Mouse (Mus musculus) forebrain, embryonic 13.5 days (tissue): ENCODE results near the gene C1rl. TPM values are rescaled to one million over a fixed set of nuclear protein-coding genes. Genes with fewer than 3 reads are reported as not detected.
"Not testable (repeated sequence)": the region's sequence is repeated elsewhere in the genome, so short reads cannot be mapped to it uniquely, and the experiment has no call there.

Experiments used
- ATAC-seq: fragments of 200-750 bp; cut with Nextera tagmentation; 2 replicates; pipeline ENCODE4 v1.8.0; 2017
- H3K27ac ChIP-seq: fragments of 300-500 bp; sonication (generic); 2 replicates; pipeline ENCODE4 v1.5.1; 2015; ENCODE audit warnings: inconsistent platforms, mild to moderate bottlenecking, moderate library complexity
- H3K27me3 ChIP-seq: fragments of 300-500 bp; sonication (generic); 2 replicates; pipeline ENCODE4 v1.6.1; 2015; ENCODE audit warnings: mild to moderate bottlenecking, inconsistent platforms
- H3K36me3 ChIP-seq: fragments of 300-500 bp; sonication (generic); 2 replicates; pipeline ENCODE4 v1.6.1; 2015; ENCODE audit warnings: mild to moderate bottlenecking, inconsistent platforms; ENCODE audit not compliant: poor library complexity, severe bottlenecking
- H3K4me1 ChIP-seq: fragments of 300-500 bp; sonication (generic); 2 replicates; pipeline ENCODE4 v1.6.1; 2015; ENCODE audit warnings: inconsistent platforms
- H3K4me2 ChIP-seq: fragments of 300-500 bp; sonication (generic); 2 replicates; pipeline ENCODE4 v1.6.1; 2015; ENCODE audit warnings: inconsistent platforms, mild to moderate bottlenecking, moderate library complexity
- H3K4me3 ChIP-seq: fragments of 300-500 bp; sonication (generic); 2 replicates; pipeline ENCODE4 v1.5.1; 2015; ENCODE audit warnings: mild to moderate bottlenecking, inconsistent platforms
- H3K9ac ChIP-seq: fragments of 300-500 bp; sonication (generic); 2 replicates; pipeline ENCODE4 v1.6.1; 2015; ENCODE audit warnings: mild to moderate bottlenecking, inconsistent platforms
- H3K9me3 ChIP-seq: fragments of 300-500 bp; sonication (generic); replicated peaks from 2 replicates; pipeline ENCODE4 v1.6.1; 2016; ENCODE audit warnings: inconsistent platforms
- WGBS: fragments of 180-500 bp; shearing (Covaris S2); methylation state at CpG from one replicate; pipeline ENCODE4 v1.1.7; 2015; 5-methylcytosine and 5-hydroxymethylcytosine counted together
- polyA plus RNA-seq: library from polyadenylated mRNA; unstranded; fragments of >200 nt; fragmentation: Nextera tagmentation; extraction: Ambion mirVana; gene quantifications from 2 replicates; pipeline ENCODE4 v1.2.1, GENCODE M21; 2015

The C1rl gene
- polyA plus RNA-seq, 1 experiment from 2014 or later, result 0.09 TPM

GRCm38 (mm10) chr6:124475335-124476075 is 17.4 kb upstream of the C1rl start:
- not testable (repeated sequence) for H3K27me3 ChIP-seq, H3K27ac ChIP-seq, H3K4me2 ChIP-seq, H3K4me1 ChIP-seq, H3K36me3 ChIP-seq, H3K9ac ChIP-seq, H3K4me3 ChIP-seq, H3K9me3 ChIP-seq, ATAC-seq
- 93% methylated on average over 8 of the region's 11 CpGs for WGBS

- H3K9me3 ChIP-seq, result no peaks in the 10 kb centered on the region
- H3K4me3 ChIP-seq, result no peak overlapping the region
- 69% methylated on average over 7 of the region's 7 CpGs for WGBS
- no peaks in the 10 kb centered on the region for H3K27me3 ChIP-seq
- ATAC-seq, result no peak
- no peak overlapping the region for H3K9ac ChIP-seq
- no peaks in the 10 kb centered on the region for H3K4me1 ChIP-seq
- no peak overlapping the region for H3K27ac ChIP-seq
- no peaks in the 10 kb centered on the region for H3K36me3 ChIP-seq
- no peak overlapping the region for H3K4me2 ChIP-seq
These were observed 16.7 kb upstream of the C1rl start for GRCm38 (mm10) chr6:124476216-124476615.

GRCm38 (mm10) chr6:124476796-124477195 is 16.1 kb upstream of the C1rl start:
- Histone ChIP-seq H3K9ac (no peak overlapping the region), H3K9me3 (no peaks in the 10 kb centered on the region), H3K36me3 (no peaks in the 10 kb centered on the region), H3K4me2 (no peak overlapping the region), H3K4me1 (no peaks in the 10 kb centered on the region), H3K27me3 (no peaks in the 10 kb centered on the region), H3K4me3 (no peak overlapping the region), H3K27ac (no peak overlapping the region)
- ATAC-seq, result no peak
- 86% methylated on average over 11 of the region's 11 CpGs for WGBS

- no peak for ATAC-seq
- WGBS, result 69% methylated on average over 5 of the region's 5 CpGs
These were observed 15.7 kb upstream of the C1rl start for GRCm38 (mm10) chr6:124477221-124477655.

GRCm38 (mm10) chr6:124477922-124478651 is 14.8 kb upstream of the C1rl start:
- no peaks in the 10 kb centered on the region for H3K27me3 ChIP-seq

More at GRCm38 (mm10) chr6:124477221-124477655, 15.7 kb upstream of the C1rl start:
- no peak overlapping the region for H3K9ac ChIP-seq
- no peaks in the 10 kb centered on the region for H3K4me1 ChIP-seq
- H3K9me3 ChIP-seq, result no peaks in the 10 kb centered on the region
- H3K36me3 ChIP-seq, result no peaks in the 10 kb centered on the region
- H3K27ac ChIP-seq, result no peak overlapping the region
- H3K27me3 ChIP-seq, result no peaks in the 10 kb centered on the region
- no peak overlapping the region for H3K4me2 ChIP-seq
- no peak overlapping the region for H3K4me3 ChIP-seq

GRCm38 (mm10) chr6:124478874-124479572 is 13.9 kb upstream of the C1rl start:
- Histone ChIP-seq H3K36me3 (no peaks in the 10 kb centered on the region), H3K4me2 (no peak overlapping the region), H3K27me3 (no peaks in the 10 kb centered on the region), H3K27ac (no peak overlapping the region), H3K9ac (no peak overlapping the region), H3K9me3 (no peaks in the 10 kb centered on the region), H3K4me1 (no peaks in the 10 kb centered on the region), H3K4me3 (no peak overlapping the region)
- no peak for ATAC-seq
- WGBS, result 93% methylated on average over 3 of the region's 3 CpGs

More at GRCm38 (mm10) chr6:124477922-124478651, 14.8 kb upstream of the C1rl start:
- ATAC-seq, result no peak
- H3K4me1 ChIP-seq, result no peaks in the 10 kb centered on the region
- no peaks in the 10 kb centered on the region for H3K36me3 ChIP-seq
- WGBS, result 80% methylated on average over 17 of the region's 17 CpGs
- H3K4me3 ChIP-seq, result no peak overlapping the region
- no peak overlapping the region for H3K9ac ChIP-seq
- no peaks in the 10 kb centered on the region for H3K9me3 ChIP-seq
- no peak overlapping the region for H3K27ac ChIP-seq
- H3K4me2 ChIP-seq, result no peak overlapping the region

- Histone ChIP-seq H3K9me3 (no peaks in the 10 kb centered on the region), H3K4me2 (no peak overlapping the region), H3K4me3 (no peak overlapping the region), H3K36me3 (no peaks in the 10 kb centered on the region), H3K9ac (no peak overlapping the region), H3K27me3 (no peaks in the 10 kb centered on the region), H3K27ac (no peak overlapping the region), H3K4me1 (no peaks in the 10 kb centered on the region)
- 0 out of 2 replicates have a peak, but pooled peaks have one; percentile 26 for ATAC-seq
- 89% methylated on average over 3 of the region's 3 CpGs for WGBS
These were observed 13.4 kb upstream of the C1rl start for GRCm38 (mm10) chr6:124479573-124479930.

GRCm38 (mm10) chr6:124480295-124480694 is 12.6 kb upstream of the C1rl start:
- Histone ChIP-seq H3K27ac (no peak overlapping the region), H3K27me3 (no peaks in the 10 kb centered on the region), H3K9me3 (no peaks in the 10 kb centered on the region), H3K36me3 (no peaks in the 10 kb centered on the region), H3K9ac (no peak overlapping the region), H3K4me3 (no peak overlapping the region), H3K4me1 (no peaks in the 10 kb centered on the region), H3K4me2 (no peak overlapping the region)
- WGBS, result 56% methylated on average over 4 of the region's 4 CpGs
- no peak for ATAC-seq

- Histone ChIP-seq H3K9me3 (no peaks in the 10 kb centered on the region), H3K27me3 (no peaks in the 10 kb centered on the region), H3K36me3 (no peaks in the 10 kb centered on the region), H3K4me1 (no peaks in the 10 kb centered on the region), H3K4me3 (no peak overlapping the region), H3K9ac (no peak overlapping the region), H3K27ac (no peak overlapping the region), H3K4me2 (no peak overlapping the region)
- no peak for ATAC-seq
- WGBS, result 20% methylated on average over 6 of the region's 6 CpGs
These were observed 11.3 kb upstream of the C1rl start for GRCm38 (mm10) chr6:124481571-124481970.

GRCm38 (mm10) chr6:124483831-124484230 is 9.1 kb upstream of the C1rl start:
- WGBS, result 80% methylated on average over 3 of the region's 3 CpGs
- not testable (repeated sequence) for H3K27me3 ChIP-seq

GRCm38 (mm10) chr6:124484851-124485250 is 8.1 kb upstream of the C1rl start:
- Histone ChIP-seq H3K4me3 (no peak overlapping the region), H3K27me3 (no peaks in the 10 kb centered on the region), H3K4me2 (peak overlapping the region; percentile 53; the same call in 1 of the 2 replicates), H3K27ac (no peak overlapping the region), H3K9me3 (no peaks in the 10 kb centered on the region), H3K9ac (no peak overlapping the region), H3K36me3 (no peaks in the 10 kb centered on the region), H3K4me1 (no peaks in the 10 kb centered on the region)
- WGBS, result 90% methylated on average over 7 of the region's 7 CpGs
- no peak for ATAC-seq

More at GRCm38 (mm10) chr6:124483831-124484230, 9.1 kb upstream of the C1rl start:
- H3K4me2 ChIP-seq, H3K4me1 ChIP-seq, H3K4me3 ChIP-seq, H3K27ac ChIP-seq, H3K9me3 ChIP-seq, H3K9ac ChIP-seq, ATAC-seq, H3K36me3 ChIP-seq: not testable (repeated sequence)
